Mouse (Mus musculus) intestine, embryonic 15.5 days (tissue): ENCODE results near the gene Arhgap24. TPM values are rescaled to one million over a fixed set of nuclear protein-coding genes. Genes with fewer than 3 reads are reported as not detected.

Experiments used
- ATAC-seq: fragments of 200-750 bp; cut with Nextera tagmentation; 2 replicates; pipeline ENCODE4 v1.8.0; 2017; ENCODE audit warnings: moderate TSS enrichment, moderate library complexity
- H3K27ac ChIP-seq: fragments of 300-500 bp; sonication (generic); 2 replicates; pipeline ENCODE4 v1.5.1; 2015; ENCODE audit warnings: mild to moderate bottlenecking, inconsistent platforms
- H3K27me3 ChIP-seq: fragments of 300-500 bp; sonication (generic); replicated peaks from 2 replicates; pipeline ENCODE4 v1.6.1; 2015; ENCODE audit warnings: inconsistent platforms
- H3K36me3 ChIP-seq: fragments of 300-500 bp; sonication (generic); 2 replicates; pipeline ENCODE4 v1.6.1; 2015; ENCODE audit warnings: inconsistent platforms
- H3K4me1 ChIP-seq: fragments of 300-500 bp; sonication (generic); replicated peaks from 2 replicates; pipeline ENCODE4 v1.6.1; 2015; ENCODE audit warnings: inconsistent platforms
- H3K4me2 ChIP-seq: fragments of 300-500 bp; sonication (generic); replicated peaks from 2 replicates; pipeline ENCODE4 v1.6.1; 2015; ENCODE audit warnings: mild to moderate bottlenecking, inconsistent platforms
- H3K4me3 ChIP-seq: fragments of 300-500 bp; sonication (generic); replicated peaks from 2 replicates; pipeline ENCODE4 v1.5.1; 2015; ENCODE audit warnings: inconsistent platforms
- H3K9ac ChIP-seq: fragments of 300-500 bp; sonication (generic); 2 replicates; pipeline ENCODE4 v1.6.1; 2015; ENCODE audit warnings: inconsistent platforms
- H3K9me3 ChIP-seq: fragments of 300-500 bp; sonication (generic); 2 replicates; pipeline ENCODE4 v1.6.1; 2016; ENCODE audit warnings: inconsistent platforms
- WGBS: fragments of 180-500 bp; shearing (Covaris S2); methylation state at CpG from one replicate; pipeline ENCODE4 v1.1.7; 2015; 5-methylcytosine and 5-hydroxymethylcytosine counted together
- polyA plus RNA-seq: library from polyadenylated mRNA; unstranded; fragments of >200 nt; fragmentation: Nextera tagmentation; extraction: Ambion mirVana; gene quantifications from 2 replicates; pipeline ENCODE4 v1.2.1, GENCODE M21; 2015

Arhgap24 gene
- polyA plus RNA-seq, 1 experiment from 2014 or later, result 12.0 TPM

GRCm38 (mm10) chr5:102698396-102698795, 217.2 kb downstream of the Arhgap24 start:
- WGBS, result 85% methylated on average over 5 of the region's 5 CpGs
- H3K4me2 ChIP-seq, result no peak overlapping the region
- H3K4me1 ChIP-seq, result no peaks in the 10 kb centered on the region
- no peak overlapping the region for H3K4me3 ChIP-seq
- H3K27me3 ChIP-seq, result no peaks in the 10 kb centered on the region
- H3K27ac ChIP-seq, result no peak overlapping the region
- no peak for ATAC-seq
- H3K36me3 ChIP-seq, result no peaks in the 10 kb centered on the region
- no peak overlapping the region for H3K9ac ChIP-seq
- H3K9me3 ChIP-seq, result no peaks in the 10 kb centered on the region

- H3K4me1 ChIP-seq, result no peaks in the 10 kb centered on the region
- no peak overlapping the region for H3K4me2 ChIP-seq
- H3K4me3 ChIP-seq, result no peak overlapping the region
- no peaks in the 10 kb centered on the region for H3K27me3 ChIP-seq
- no peak overlapping the region for H3K9ac ChIP-seq
- WGBS, result 82% methylated on average over 2 of the region's 2 CpGs
- H3K9me3 ChIP-seq, result no peaks in the 10 kb centered on the region
- no peaks in the 10 kb centered on the region for H3K36me3 ChIP-seq
- H3K27ac ChIP-seq, result no peak overlapping the region
- no peak for ATAC-seq
These were observed 217.7 kb downstream of the Arhgap24 start for GRCm38 (mm10) chr5:102698891-102699290.

- no peak overlapping the region for H3K4me2 ChIP-seq
- H3K27me3 ChIP-seq, result no peaks in the 10 kb centered on the region
- H3K9ac ChIP-seq, result no peak overlapping the region
- ATAC-seq, result no peak
- no peak overlapping the region for H3K27ac ChIP-seq
- H3K9me3 ChIP-seq, result no peaks in the 10 kb centered on the region
- H3K4me1 ChIP-seq, result no peaks in the 10 kb centered on the region
- no peak overlapping the region for H3K4me3 ChIP-seq
- 78% methylated on average over 6 of the region's 6 CpGs for WGBS
- H3K36me3 ChIP-seq, result no peaks in the 10 kb centered on the region
These were observed 221.4 kb downstream of the Arhgap24 start for GRCm38 (mm10) chr5:102702581-102702980.

GRCm38 (mm10) chr5:102703325-102704099, 222.3 kb downstream of the Arhgap24 start:
- Histone ChIP-seq H3K27ac (no peak overlapping the region), H3K4me1 (no peaks in the 10 kb centered on the region), H3K9me3 (no peaks in the 10 kb centered on the region), H3K36me3 (no peaks in the 10 kb centered on the region), H3K27me3 (no peaks in the 10 kb centered on the region), H3K4me2 (no peak overlapping the region), H3K9ac (no peak overlapping the region), H3K4me3 (no peak overlapping the region)
- ATAC-seq, result peak; percentile 47; the same call in 1 of the 2 replicates
- WGBS, result 46% methylated on average over 5 of the region's 5 CpGs

GRCm38 (mm10) chr5:102705170-102705569, 224.0 kb downstream of the Arhgap24 start:
- no peak overlapping the region for H3K4me2 ChIP-seq
- ATAC-seq, result no peak
- no peak overlapping the region for H3K4me3 ChIP-seq
- no peak overlapping the region for H3K9ac ChIP-seq
- 40% methylated on average over 2 of the region's 2 CpGs for WGBS
- no peak overlapping the region for H3K27ac ChIP-seq
- H3K36me3 ChIP-seq, result no peaks in the 10 kb centered on the region
- H3K27me3 ChIP-seq, result no peaks in the 10 kb centered on the region
- H3K4me1 ChIP-seq, result no peaks in the 10 kb centered on the region
- no peaks in the 10 kb centered on the region for H3K9me3 ChIP-seq

- Histone ChIP-seq H3K4me3 (no peak overlapping the region), H3K4me2 (no peak overlapping the region), H3K4me1 (no peaks in the 10 kb centered on the region), H3K27ac (no peak overlapping the region), H3K36me3 (no peaks in the 10 kb centered on the region), H3K9me3 (no peaks in the 10 kb centered on the region), H3K27me3 (no peaks in the 10 kb centered on the region), H3K9ac (no peak overlapping the region)
- WGBS, result 88% methylated on average over 7 of the region's 7 CpGs
- no peak for ATAC-seq
These were observed 229.1 kb downstream of the Arhgap24 start for GRCm38 (mm10) chr5:102710336-102710735.

GRCm38 (mm10) chr5:102719368-102719972, 238.3 kb downstream of the Arhgap24 start:
- Histone ChIP-seq H3K4me3 (no peak overlapping the region), H3K27ac (no peak overlapping the region), H3K4me2 (no peak overlapping the region), H3K36me3 (no peaks in the 10 kb centered on the region), H3K27me3 (no peaks in the 10 kb centered on the region), H3K4me1 (0 out of 2 replicates have a peak, but pooled peaks cover 3% of the 10 kb centered on the region), H3K9ac (no peak overlapping the region), H3K9me3 (no peaks in the 10 kb centered on the region)
- ATAC-seq, result no peak
- 47% methylated on average over 8 of the region's 8 CpGs for WGBS

- Histone ChIP-seq H3K4me1 (0 out of 2 replicates have a peak, but pooled peaks cover 3% of the 10 kb centered on the region), H3K4me2 (no peak overlapping the region), H3K27ac (no peak overlapping the region), H3K27me3 (no peaks in the 10 kb centered on the region), H3K9ac (no peak overlapping the region), H3K9me3 (no peaks in the 10 kb centered on the region), H3K4me3 (no peak overlapping the region), H3K36me3 (no peaks in the 10 kb centered on the region)
- 91% methylated on average over 3 of the region's 3 CpGs for WGBS
- ATAC-seq, result no peak
These were observed 242.4 kb downstream of the Arhgap24 start for GRCm38 (mm10) chr5:102723558-102723957.

GRCm38 (mm10) chr5:102724813-102725348, 243.7 kb downstream of the Arhgap24 start:
- H3K36me3 ChIP-seq, result no peaks in the 10 kb centered on the region
- no peaks in the 10 kb centered on the region for H3K9me3 ChIP-seq
- peak overlapping the region; percentile 43 for H3K4me2 ChIP-seq
- H3K4me1 ChIP-seq, result 0 out of 2 replicates have a peak, but pooled peaks cover 3% of the 10 kb centered on the region
- WGBS, result 15% methylated on average over 9 of the region's 9 CpGs
- no peaks in the 10 kb centered on the region for H3K27me3 ChIP-seq
- ATAC-seq, result peak; percentile 63
- peak overlapping the region; percentile 23 for H3K4me3 ChIP-seq
- no peak overlapping the region for H3K9ac ChIP-seq
- peak overlapping the region; percentile 70 for H3K27ac ChIP-seq

GRCm38 (mm10) chr5:102725365-102725764, 244.2 kb downstream of the Arhgap24 start:
- Histone ChIP-seq H3K4me1 (0 out of 2 replicates have a peak, but pooled peaks cover 3% of the 10 kb centered on the region), H3K36me3 (no peaks in the 10 kb centered on the region), H3K27ac (peak overlapping the region; percentile 70), H3K27me3 (no peaks in the 10 kb centered on the region), H3K4me3 (peak overlapping the region; percentile 23), H3K9ac (no peak overlapping the region), H3K4me2 (peak overlapping the region; percentile 43), H3K9me3 (no peaks in the 10 kb centered on the region)
- no peak for ATAC-seq
- 34% methylated on average over 6 of the region's 6 CpGs for WGBS

- Histone ChIP-seq H3K4me1 (0 out of 2 replicates have a peak, but pooled peaks cover 3% of the 10 kb centered on the region), H3K9me3 (no peaks in the 10 kb centered on the region), H3K36me3 (no peaks in the 10 kb centered on the region), H3K4me3 (no peak overlapping the region), H3K4me2 (no peak overlapping the region), H3K27me3 (no peaks in the 10 kb centered on the region), H3K27ac (no peak overlapping the region), H3K9ac (no peak overlapping the region)
- no peak for ATAC-seq
- WGBS, result 48% methylated on average over 4 of the region's 4 CpGs
These were observed 245.8 kb downstream of the Arhgap24 start for GRCm38 (mm10) chr5:102726985-102727384.

GRCm38 (mm10) chr5:102728531-102728930, 247.3 kb downstream of the Arhgap24 start:
- ATAC-seq, result no peak
- no peaks in the 10 kb centered on the region for H3K9me3 ChIP-seq
- no peak overlapping the region for H3K4me3 ChIP-seq
- no peak overlapping the region; the same call in 1 of the 2 replicates for H3K27ac ChIP-seq
- H3K27me3 ChIP-seq, result no peaks in the 10 kb centered on the region
- 0 out of 2 replicates have a peak, but pooled peaks cover 3% of the 10 kb centered on the region for H3K4me1 ChIP-seq
- no peak overlapping the region for H3K4me2 ChIP-seq
- no peaks in the 10 kb centered on the region for H3K36me3 ChIP-seq
- H3K9ac ChIP-seq, result no peak overlapping the region
